Mouse (Mus musculus) heart, postnatal 14 days (tissue): ENCODE measurements at regions not wholly inside any gene's neighbourhood (a gene's known extent, or its start where the extent isn't known, plus 50 kb on each side); places are given as distances from the start of the nearest gene placed in this dataset.

Experiments used
- DNase-seq, 2 experiments: peaks; one replicate each; pipeline ENCODE4 v3.0.0; 2021 to 2022
- intact Hi-C: fragments of 180-260 bp; cut with DNase I; formaldehyde crosslinking; loops from one replicate; pipeline ENCODE4 v1.15.1; 2025

DNA sequence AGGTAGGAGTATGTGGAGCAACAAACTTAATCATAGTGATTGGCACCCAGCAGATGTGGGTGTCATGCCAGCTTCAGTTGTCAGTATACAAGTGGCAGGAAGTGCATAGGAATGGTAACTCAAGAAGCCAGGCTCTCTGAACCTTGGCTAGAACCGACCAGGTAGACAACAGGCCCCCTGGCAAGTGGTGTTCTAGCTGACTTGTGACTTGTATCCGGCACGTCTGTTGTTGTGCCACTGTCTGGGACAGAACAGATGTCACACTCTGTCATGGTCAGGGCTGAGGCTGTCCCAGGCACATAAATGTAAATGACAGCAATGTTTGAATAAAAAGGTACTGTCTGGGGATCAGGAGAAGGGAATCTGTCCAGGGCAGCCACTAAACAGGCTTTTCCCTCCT is 316.0 kb downstream of the Gm49356 start:
- intact Hi-C loops: loop anchor here (2.0 kb wide), 1 partner anchor 86 kb away; no protein-coding TSS in a partner anchor

GRCm38 (mm10) chr15:59205544-59205943 is 316.4 kb downstream of the Gm49356 start:
- DNase-seq: no peak
- intact Hi-C loops: loop anchor here (2.0 kb wide), 1 partner anchor 85 kb away; no protein-coding TSS in a partner anchor

More for the DNA sequence above, 316.0 kb downstream of the Gm49356 start:
- DNase-seq: no peak

DNA sequence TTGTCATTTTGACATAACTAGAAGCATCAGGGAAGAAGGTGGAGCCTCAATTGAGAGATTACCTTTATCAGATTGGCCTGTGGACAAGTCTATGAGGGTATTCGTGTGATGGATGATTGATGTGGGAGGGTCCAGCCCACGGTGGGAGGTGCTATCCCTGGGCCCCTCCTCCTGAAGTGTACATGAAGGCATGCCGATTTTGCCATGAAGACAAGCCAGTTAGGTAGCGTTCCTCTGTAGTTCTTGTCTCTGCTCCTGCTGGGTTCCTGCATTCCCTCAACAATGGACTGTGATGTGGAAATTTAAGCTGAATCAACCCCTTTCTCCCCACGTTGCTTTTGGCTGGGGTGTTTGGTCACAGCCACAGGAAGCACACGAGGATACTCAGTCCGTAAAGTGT is 317.5 kb downstream of the Gm49356 start:
- DNase-seq: no peak
- intact Hi-C loops: no loop called here

GRCm38 (mm10) chr15:59207976-59208375 is 318.9 kb downstream of the Gm49356 start:
- intact Hi-C loops: no loop called here
- DNase-seq: no peak

GRCm38 (mm10) chr15:59212362-59212761 is 323.3 kb downstream of the Gm49356 start:
- intact Hi-C loops: no loop called here
- DNase-seq: no peak

DNA sequence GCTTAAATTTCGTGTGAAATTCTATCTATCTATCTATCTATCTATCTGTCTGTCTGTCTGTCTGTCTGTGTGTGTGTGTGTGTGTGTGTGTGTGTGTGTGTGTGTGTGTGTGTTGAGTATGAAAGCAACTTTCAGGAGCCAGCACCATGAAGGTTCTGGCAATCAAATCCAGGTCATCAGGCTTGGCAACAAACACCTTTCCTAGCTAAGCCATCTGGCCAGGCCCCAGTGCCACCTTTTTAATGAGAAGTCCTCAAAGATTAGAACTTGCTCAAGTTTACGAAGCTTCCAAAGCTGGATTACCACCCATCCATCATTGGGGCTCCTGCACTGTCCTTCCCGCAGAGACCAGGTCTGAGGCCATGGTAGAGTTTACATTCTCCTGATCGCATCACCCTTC is 325.0 kb downstream of the Gm49356 start:
- DNase-seq: no peak
- intact Hi-C loops: no loop called here

GRCm38 (mm10) chr15:59215239-59215638 is 326.1 kb downstream of the Gm49356 start:
- no peak for DNase-seq
- intact Hi-C loops: loop anchor here (5.0 kb wide), 1 partner anchor 67 kb away; no protein-coding TSS in a partner anchor

GRCm38 (mm10) chr15:59217481-59217880 is 328.4 kb downstream of the Gm49356 start:
- intact Hi-C loops: loop anchor here (5.0 kb wide), 1 partner anchor 65 kb away; no protein-coding TSS in a partner anchor
- DNase-seq: no peak

DNA sequence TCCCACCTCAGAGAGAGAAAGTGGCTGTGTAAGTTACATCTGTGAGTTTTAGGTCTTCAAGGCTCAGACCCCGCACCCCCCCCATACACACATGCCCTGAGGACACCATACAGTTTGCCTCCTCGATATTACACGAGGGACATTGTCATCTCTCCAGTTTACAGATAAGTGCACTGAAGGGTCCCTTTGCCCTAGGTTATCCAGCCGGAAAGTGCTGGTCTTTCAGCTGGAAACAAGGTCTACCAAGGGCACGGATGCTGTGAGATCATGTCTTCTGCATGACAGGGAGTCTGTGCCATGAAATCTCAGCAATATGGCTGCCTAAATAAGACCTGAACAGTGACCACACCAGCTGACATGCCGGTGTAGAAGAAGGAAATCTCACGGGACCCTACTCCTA is 329.8 kb downstream of the Gm49356 start:
- intact Hi-C loops: loop anchor here (5.0 kb wide), 1 partner anchor 63 kb away; no protein-coding TSS in a partner anchor
- no peak for DNase-seq

DNA sequence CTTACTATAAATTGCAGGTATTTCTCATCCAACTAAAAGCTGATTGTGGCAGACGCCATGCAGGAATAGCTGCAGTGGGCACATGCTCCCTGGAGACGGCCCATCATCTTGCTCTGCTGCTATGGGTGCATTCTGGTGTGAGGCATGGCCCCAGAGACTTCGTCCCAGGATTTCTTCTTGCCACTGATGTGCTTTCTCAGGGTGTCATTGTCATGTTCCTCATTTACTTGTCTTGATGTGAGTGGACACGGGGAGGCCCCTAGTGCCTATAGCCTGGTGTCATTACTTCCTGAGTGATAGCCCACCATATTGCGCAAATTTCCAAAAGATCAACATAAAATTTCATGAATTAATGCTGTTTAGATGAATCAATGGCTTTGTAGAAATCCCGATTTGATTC is 336.5 kb downstream of the Gm49356 start:
- DNase-seq: no peak
- intact Hi-C loops: no loop called here

DNA sequence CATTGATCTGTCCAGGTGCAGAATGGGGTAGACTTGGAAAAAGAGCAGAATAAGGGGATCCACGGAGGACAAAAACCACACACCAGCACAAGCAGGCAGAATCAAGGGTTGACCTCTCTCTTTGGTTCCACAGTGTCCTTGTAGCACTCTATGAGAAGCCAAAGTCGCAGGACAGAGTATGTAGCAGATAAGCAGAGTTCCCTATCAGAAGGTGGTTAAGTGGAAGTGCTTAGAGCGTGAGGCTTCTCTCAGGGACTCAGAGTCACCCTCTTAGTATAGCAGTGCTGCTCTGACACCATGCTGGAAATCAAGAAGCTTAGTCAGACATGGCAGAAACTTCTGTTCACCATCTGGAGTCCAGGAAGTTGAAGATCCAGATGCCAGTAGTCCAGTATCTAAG is 338.2 kb downstream of the Gm49356 start:
- DNase-seq: no peak

GRCm38 (mm10) chr15:59230536-59230935 is 341.4 kb downstream of the Gm49356 start:
- intact Hi-C loops: no loop called here
- no peak for DNase-seq

More for the DNA sequence above, 338.2 kb downstream of the Gm49356 start:
- intact Hi-C loops: no loop called here

- no peak for DNase-seq
- intact Hi-C loops: no loop called here
These were observed 342.6 kb downstream of the Gm49356 start for GRCm38 (mm10) chr15:59231703-59232102.

- intact Hi-C loops: no loop called here
- DNase-seq: no peak
These were observed 343.2 kb downstream of the Gm49356 start for GRCm38 (mm10) chr15:59232290-59232689.

GRCm38 (mm10) chr15:59237446-59238161 is 348.5 kb downstream of the Gm49356 start:
- no peak for DNase-seq
- intact Hi-C loops: no loop called here

DNA sequence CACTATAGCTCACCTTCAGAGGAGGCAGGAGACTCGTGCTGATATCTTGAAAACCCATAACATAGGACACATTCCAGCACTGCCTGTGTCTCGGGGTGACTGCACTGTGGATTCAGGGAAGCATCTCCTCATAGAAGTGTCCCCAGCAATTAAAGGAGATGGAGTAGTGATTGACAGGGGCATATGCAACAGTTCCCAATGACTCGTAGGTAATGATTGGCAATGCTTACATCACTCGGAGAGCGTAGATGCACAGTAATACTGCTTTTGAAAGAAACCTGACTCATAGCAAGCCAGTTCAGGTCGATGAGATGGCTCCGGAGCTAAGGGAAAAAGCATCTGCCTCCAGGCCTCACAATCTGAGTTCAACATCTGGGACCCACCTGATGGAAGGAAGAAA is 352.7 kb downstream of the Gm49356 start:
- no peak for DNase-seq
- intact Hi-C loops: no loop called here

GRCm38 (mm10) chr15:59245927-59246649 is 357.0 kb downstream of the Gm49356 start:
- peak; percentile 56 to 66 for DNase-seq
- intact Hi-C loops: no loop called here

GRCm38 (mm10) chr15:59248477-59249260 is 359.6 kb downstream of the Gm49356 start:
- DNase-seq: peak in 1 of 2 experiments; percentile 16
- intact Hi-C loops: no loop called here

DNA sequence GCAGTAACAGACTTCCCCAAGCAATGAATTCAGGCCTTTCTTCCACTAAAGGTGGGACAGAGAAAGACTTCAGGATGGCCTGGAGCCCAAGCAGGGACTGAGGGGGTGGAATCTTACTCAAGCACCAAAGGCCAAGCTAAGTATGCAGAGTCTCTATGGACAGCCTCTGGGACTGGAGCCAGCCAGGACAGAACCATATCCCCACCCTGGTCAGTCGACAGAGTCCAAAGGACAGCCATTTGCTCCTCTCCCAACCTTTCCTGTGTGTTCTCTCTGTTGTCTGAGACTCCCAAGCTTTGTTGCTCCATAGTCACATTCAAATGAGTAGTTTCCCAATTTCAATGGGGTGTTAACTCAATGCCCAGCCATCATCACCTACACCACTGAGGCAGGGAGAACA is 372.3 kb downstream of the Gm49356 start:
- intact Hi-C loops: no loop called here
- no peak for DNase-seq

GRCm38 (mm10) chr15:59262380-59262779 is 373.3 kb downstream of the Gm49356 start:
- no peak for DNase-seq
- intact Hi-C loops: no loop called here
